Mouse (Mus musculus) lung, embryonic 14.5 days (tissue): ENCODE data around the gene Gm29582. TPM values are rescaled to one million over a fixed set of nuclear protein-coding genes. Genes with fewer than 3 reads are reported as not detected.
"Not testable (repeated sequence)": the region's sequence is repeated elsewhere in the genome, so short reads cannot be mapped to it uniquely, and the experiment has no call there.

ENCODE experiments used
- ATAC-seq: fragments of 200-750 bp; cut with Nextera tagmentation; 2 replicates; pipeline ENCODE4 v1.8.0; 2017; ENCODE audit warnings: mild to moderate bottlenecking, moderate TSS enrichment, moderate library complexity; ENCODE audit not compliant: insufficient read depth
- DNase-seq: peaks from one replicate; pipeline ENCODE4 v3.0.0-alpha.2; 2015
- H3K27ac ChIP-seq: fragments of 300-500 bp; sonication (generic); 2 replicates; pipeline ENCODE4 v1.5.1; 2014; ENCODE audit warnings: low read depth, mild to moderate bottlenecking, moderate library complexity
- H3K27me3 ChIP-seq: fragments of 300-500 bp; sonication (generic); 2 replicates; pipeline ENCODE4 v1.6.1; 2014; ENCODE audit warnings: low read length, control low read depth; ENCODE audit not compliant: insufficient read depth
- H3K36me3 ChIP-seq: fragments of 300-500 bp; sonication (generic); 2 replicates; pipeline ENCODE4 v1.6.1; 2014; ENCODE audit warnings: control low read depth; ENCODE audit not compliant: insufficient read depth
- H3K4me1 ChIP-seq: fragments of 300-500 bp; sonication (generic); 2 replicates; pipeline ENCODE4 v1.6.1; 2014; ENCODE audit warnings: antibody characterized with exemption, control low read depth; ENCODE audit not compliant: insufficient read depth
- H3K4me2 ChIP-seq: fragments of 300-500 bp; sonication (generic); 2 replicates; pipeline ENCODE4 v1.6.1; 2014; ENCODE audit warnings: mild to moderate bottlenecking
- H3K4me3 ChIP-seq: fragments of 300-500 bp; sonication (generic); 2 replicates; pipeline ENCODE4 v1.5.1; 2014; ENCODE audit warnings: low read depth, low read length
- H3K9ac ChIP-seq: fragments of 300-500 bp; sonication (generic); 2 replicates; pipeline ENCODE4 v1.6.1; 2014
- H3K9me3 ChIP-seq: fragments of 300-500 bp; sonication (generic); 2 replicates; pipeline ENCODE4 v1.6.1; 2016; ENCODE audit warnings: low read depth, low read length, control low read depth
- WGBS: fragments of 180-500 bp; shearing (Covaris S2); extraction: QIAGEN DNeasy Blood & Tissue Kit; methylation state at CpG from one replicate; pipeline ENCODE4 v1.1.7; 2014; 5-methylcytosine and 5-hydroxymethylcytosine counted together
- polyA plus RNA-seq: library from polyadenylated mRNA; unstranded; fragments of >200 nt; fragmentation: Nextera tagmentation; extraction: Ambion mirVana; gene quantifications from 2 replicates; pipeline ENCODE4 v1.2.1, GENCODE M21; 2014

The Gm29582 gene
- not detected in 2 replicates for polyA plus RNA-seq

DNA sequence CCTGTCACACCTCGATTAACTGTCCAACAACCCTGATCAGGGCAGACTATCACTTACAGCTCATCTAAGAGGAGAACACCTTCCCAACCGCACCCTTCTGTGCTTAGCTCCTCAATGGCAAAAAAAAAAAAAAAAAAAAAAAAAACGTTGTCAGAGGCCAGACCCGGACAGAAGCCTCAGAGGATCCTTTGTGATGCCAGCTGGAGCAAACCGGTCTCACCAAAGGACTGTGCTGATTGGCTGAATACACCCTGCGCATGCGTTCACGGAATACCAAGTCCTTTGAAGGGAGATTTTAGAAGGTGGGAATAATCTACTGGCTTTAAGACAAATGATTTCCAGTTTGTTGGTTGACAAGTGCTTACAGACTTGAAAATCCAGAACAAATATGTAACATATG is at the start of gene Gm29582:
Gm29582 (minus strand) TSS at position 101 of the 400 bp plus-strand sequence.
- no CpG with 5 or more reads among the region's 8 CpGs for WGBS

More for the DNA sequence above, at the start of gene Gm29582:
- H3K9ac ChIP-seq, H3K36me3 ChIP-seq, H3K4me2 ChIP-seq, ATAC-seq, H3K4me3 ChIP-seq, H3K4me1 ChIP-seq, H3K27ac ChIP-seq, H3K27me3 ChIP-seq, DNase-seq, H3K9me3 ChIP-seq: not testable (repeated sequence)
